Mouse (Mus musculus) kidney, postnatal 4 days (tissue): ENCODE results near the gene Atp5d.
A peak's percentile ranks its signal among the peaks of the same experiment; 100 is the strongest.

Source experiments
- DNase-seq, 2 experiments: peaks; one replicate each; pipeline ENCODE4 v3.0.0; 2021; ENCODE audit warnings: mixed read lengths in 2 of 2

The Atp5d gene

GRCm38 (mm10) chr10:80188453-80189024 lies 50.1 kb downstream of the Atp5d start:
- DNase-seq: no peak

DNA sequence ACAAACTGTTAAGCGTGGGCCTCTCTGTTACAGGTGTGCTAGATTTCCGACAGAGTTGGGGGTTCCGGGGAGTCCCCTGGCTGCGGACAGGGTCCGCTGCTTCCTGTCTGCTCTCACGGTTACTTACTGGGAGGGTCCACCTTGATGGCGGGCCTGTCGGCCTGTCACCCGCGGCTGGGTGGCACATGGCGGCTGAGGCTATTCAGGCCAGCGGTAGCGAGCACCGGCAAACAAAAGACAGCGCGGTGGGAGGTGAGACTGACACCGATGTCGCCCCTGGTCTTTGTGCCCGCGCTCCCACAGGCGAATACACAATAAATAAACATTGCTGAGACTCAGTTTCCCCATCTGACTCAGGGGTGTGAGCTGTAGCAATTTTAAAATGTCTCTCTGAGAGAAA lies 51.6 kb downstream of the Atp5d start:
- DNase-seq: no peak

DNA sequence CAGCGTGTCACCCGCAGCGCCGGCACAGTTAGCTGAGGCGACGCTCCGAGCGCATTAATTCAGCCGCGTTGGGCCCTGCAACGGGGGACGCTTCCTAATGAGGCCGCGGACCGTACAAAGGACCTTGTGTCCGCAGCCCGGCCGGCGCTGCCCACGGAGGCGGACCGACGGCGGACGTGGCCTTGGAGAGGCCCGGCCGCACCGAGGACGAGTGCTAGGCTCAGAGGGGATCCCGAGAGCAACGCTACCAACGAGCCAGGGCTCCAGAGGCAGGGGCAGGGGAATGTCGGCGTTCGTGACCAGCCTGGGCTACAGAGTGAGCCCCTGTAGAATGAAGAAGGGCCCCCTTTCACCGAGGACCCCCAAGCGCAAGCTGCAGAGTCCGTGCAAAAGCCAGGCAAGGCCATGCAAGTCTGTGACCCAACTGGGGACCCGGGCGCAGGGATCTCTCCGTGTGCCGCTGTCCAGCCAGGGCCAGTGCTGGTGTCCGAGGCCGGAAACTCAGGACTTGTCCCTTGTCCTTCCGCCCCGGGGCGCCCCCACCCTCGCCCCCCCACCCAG lies 52.1 kb downstream of the Atp5d start:
- peak; percentile 69 to 79 for DNase-seq

GRCm38 (mm10) chr10:80193976-80194375 lies 55.5 kb downstream of the Atp5d start:
- no peak for DNase-seq

- no peak for DNase-seq
These were observed 56.0 kb downstream of the Atp5d start for GRCm38 (mm10) chr10:80194441-80194840.
